Mouse (Mus musculus): ENCODE measurements around the gene Elp1.

The Elp1 gene

DNA sequence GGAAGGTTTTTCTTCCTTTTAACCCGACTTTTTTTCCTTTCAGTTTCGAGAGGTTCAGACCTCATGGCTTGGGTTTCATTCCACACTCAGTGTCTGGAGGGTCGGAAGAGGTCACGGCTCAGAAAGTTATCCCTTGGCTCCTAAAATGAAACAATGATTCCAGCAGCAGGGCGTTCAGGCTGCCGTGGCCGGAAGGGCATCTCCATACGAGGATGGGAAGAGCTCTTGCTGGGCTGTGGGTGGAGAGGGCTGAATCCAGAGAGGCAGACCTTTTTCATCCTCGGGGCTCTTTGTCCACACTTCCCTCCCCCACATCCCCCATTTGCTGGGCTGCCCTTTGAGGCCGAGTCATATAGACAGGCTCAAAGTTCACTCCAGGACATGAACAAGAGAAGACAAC, 99.9 kb downstream of the Elp1 start:
- DNase-seq (ENCODE audit: low spot score), result no peak

Data from urinary bladder, postnatal 14 days (tissue).